Mouse (Mus musculus): ENCODE results near the gene Slc6a1. TPM values are rescaled to one million over a fixed set of nuclear protein-coding genes. Genes with fewer than 3 reads are reported as not detected.

Slc6a1 gene
- polyA plus RNA-seq, 1 experiment from 2014 or later, result 0.26 TPM

DNA sequence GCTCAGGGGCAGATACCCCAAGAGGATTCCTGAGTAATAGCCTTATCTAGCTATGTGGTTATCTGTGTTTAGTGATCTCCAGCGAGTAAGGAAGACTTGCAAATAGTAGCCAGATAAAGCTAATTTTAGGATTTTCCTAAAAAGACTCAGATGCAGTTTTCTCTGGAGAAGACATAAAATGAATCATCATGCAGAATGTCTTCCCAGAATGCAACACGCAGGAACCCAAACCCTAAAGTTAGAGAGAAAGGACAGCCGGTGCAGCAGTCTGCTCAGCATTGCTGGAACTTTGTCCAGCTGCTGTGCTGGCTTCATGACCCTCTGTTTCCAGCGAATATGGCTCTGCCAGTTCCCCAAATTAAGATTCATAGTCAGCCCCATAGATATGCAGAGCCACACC, 72.2 kb downstream of the Slc6a1 start:
- no peaks in the 10 kb centered on the region; the same call in none of the 2 replicates for H3K4me1 ChIP-seq (ENCODE audit: control insufficient read depth, insufficient read depth, low read length)
- no peak overlapping the region for H3K4me2 ChIP-seq
- no peak for ATAC-seq (replicated peaks; ENCODE audit: insufficient number of reproducible peaks, low FRiP score, low TSS enrichment)
- 48% methylated on average over 4 of the region's 4 CpGs for WGBS (ENCODE audit: insufficient replicate concordance)
- no peaks in the 10 kb centered on the region for H3K9me3 ChIP-seq (replicated peaks; ENCODE audit: control insufficient read depth, low read length)
- H3K27me3 ChIP-seq (ENCODE audit: control insufficient read depth, insufficient read depth, low read length), result no peaks in the 10 kb centered on the region
- H3K36me3 ChIP-seq (ENCODE audit: control insufficient read depth, insufficient read depth, low read length), result no peaks in the 10 kb centered on the region
- H3K27ac ChIP-seq (ENCODE audit: low read depth, low read length), result no peak overlapping the region
- H3K4me3 ChIP-seq (ENCODE audit: low read depth, low read length), result no peak overlapping the region
- no peak overlapping the region for H3K9ac ChIP-seq (ENCODE audit: low read depth, low read length)

DNA sequence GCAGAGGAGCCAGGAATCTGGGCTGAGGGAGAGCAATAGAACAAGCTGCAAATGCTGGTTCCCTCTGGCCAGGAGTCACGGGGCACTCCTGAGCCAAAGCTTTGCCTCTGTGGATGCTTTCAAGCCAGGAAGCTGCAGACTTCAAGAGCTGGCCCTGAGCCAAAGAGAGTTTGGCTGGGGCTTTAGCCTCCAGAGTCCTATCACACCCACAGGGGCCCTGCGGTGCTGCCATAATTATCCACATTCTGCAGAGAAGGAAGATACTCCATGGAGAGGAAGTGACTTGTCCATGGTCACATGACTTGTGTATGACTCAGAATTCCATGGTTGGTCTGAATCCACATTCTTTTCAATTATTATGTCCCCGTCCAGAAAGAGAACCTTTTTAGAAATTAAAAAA, 75.7 kb downstream of the Slc6a1 start:
- Histone ChIP-seq H3K27ac (ENCODE audit: low read depth, low read length) (no peak overlapping the region), H3K4me2 (no peak overlapping the region), H3K36me3 (ENCODE audit: control insufficient read depth, insufficient read depth, low read length) (no peaks in the 10 kb centered on the region), H3K9me3 (replicated peaks; ENCODE audit: control insufficient read depth, low read length) (no peaks in the 10 kb centered on the region), H3K4me3 (ENCODE audit: low read depth, low read length) (no peak overlapping the region), H3K4me1 (ENCODE audit: control insufficient read depth, insufficient read depth, low read length) (no peaks in the 10 kb centered on the region; the same call in none of the 2 replicates), H3K27me3 (ENCODE audit: control insufficient read depth, insufficient read depth, low read length) (no peaks in the 10 kb centered on the region), H3K9ac (ENCODE audit: low read depth, low read length) (no peak overlapping the region)
- ATAC-seq (replicated peaks; ENCODE audit: insufficient number of reproducible peaks, low FRiP score, low TSS enrichment), result no peak
- 49% methylated on average over 3 of the region's 3 CpGs for WGBS (ENCODE audit: insufficient replicate concordance)

DNA sequence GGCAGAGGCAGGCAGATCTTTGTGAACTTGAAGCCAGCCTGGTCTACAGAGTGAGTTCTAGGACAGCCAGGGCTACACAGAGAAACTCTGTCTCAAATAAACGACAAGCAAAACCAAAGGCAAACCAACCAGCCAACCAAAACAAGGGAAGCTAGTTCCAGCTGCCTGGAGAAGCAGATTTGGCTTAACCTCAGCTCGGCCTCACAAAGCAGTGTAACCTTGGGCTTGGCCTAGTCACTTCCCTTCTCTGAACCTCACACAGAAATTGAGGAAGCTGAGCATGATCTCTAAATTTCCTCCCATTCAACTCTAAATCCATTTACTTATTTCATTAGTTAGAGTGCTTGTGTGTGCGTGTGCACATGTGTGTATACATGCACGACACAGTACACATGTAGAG, 79.9 kb downstream of the Slc6a1 start:
- ATAC-seq (replicated peaks; ENCODE audit: insufficient number of reproducible peaks, low FRiP score, low TSS enrichment), result no peak
- 59% methylated on average over 4 of the region's 4 CpGs for WGBS (ENCODE audit: insufficient replicate concordance)
- Histone ChIP-seq H3K4me2 (no peak overlapping the region), H3K4me1 (ENCODE audit: control insufficient read depth, insufficient read depth, low read length) (no peaks in the 10 kb centered on the region; the same call in none of the 2 replicates), H3K4me3 (ENCODE audit: low read depth, low read length) (no peak overlapping the region), H3K36me3 (ENCODE audit: control insufficient read depth, insufficient read depth, low read length) (no peaks in the 10 kb centered on the region), H3K9me3 (replicated peaks; ENCODE audit: control insufficient read depth, low read length) (no peaks in the 10 kb centered on the region), H3K27me3 (ENCODE audit: control insufficient read depth, insufficient read depth, low read length) (no peaks in the 10 kb centered on the region), H3K9ac (ENCODE audit: low read depth, low read length) (no peak overlapping the region), H3K27ac (ENCODE audit: low read depth, low read length) (no peak overlapping the region)

DNA sequence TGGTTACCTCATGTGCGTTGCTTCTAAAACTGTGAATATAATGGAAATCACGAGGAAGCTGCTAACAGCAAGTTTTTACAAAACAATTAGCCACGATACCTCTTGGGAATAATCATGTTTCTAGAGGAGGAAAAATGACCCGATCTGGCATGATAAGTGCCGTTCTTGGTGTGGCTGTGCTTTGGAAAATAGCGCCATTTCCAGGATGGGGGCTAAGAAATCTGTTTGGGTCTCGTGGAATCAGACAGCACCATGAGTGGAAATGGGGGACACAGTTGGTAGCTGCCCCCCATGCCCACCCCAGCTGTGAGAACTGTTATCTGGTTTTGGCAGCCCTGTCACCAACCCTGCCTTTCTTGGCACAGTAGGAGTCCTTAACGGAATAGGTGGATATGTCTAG, 81.3 kb downstream of the Slc6a1 start:
- Histone ChIP-seq H3K9me3 (replicated peaks; ENCODE audit: control insufficient read depth, low read length) (no peaks in the 10 kb centered on the region), H3K36me3 (ENCODE audit: control insufficient read depth, insufficient read depth, low read length) (no peaks in the 10 kb centered on the region), H3K9ac (ENCODE audit: low read depth, low read length) (no peak overlapping the region), H3K4me2 (no peak overlapping the region), H3K4me1 (ENCODE audit: control insufficient read depth, insufficient read depth, low read length) (no peaks in the 10 kb centered on the region), H3K27me3 (ENCODE audit: control insufficient read depth, insufficient read depth, low read length) (no peaks in the 10 kb centered on the region), H3K27ac (ENCODE audit: low read depth, low read length) (no peak overlapping the region), H3K4me3 (ENCODE audit: low read depth, low read length) (no peak overlapping the region)
- 80% methylated on average over 8 of the region's 8 CpGs for WGBS (ENCODE audit: insufficient replicate concordance)
- no peak for ATAC-seq (replicated peaks; ENCODE audit: insufficient number of reproducible peaks, low FRiP score, low TSS enrichment)

DNA sequence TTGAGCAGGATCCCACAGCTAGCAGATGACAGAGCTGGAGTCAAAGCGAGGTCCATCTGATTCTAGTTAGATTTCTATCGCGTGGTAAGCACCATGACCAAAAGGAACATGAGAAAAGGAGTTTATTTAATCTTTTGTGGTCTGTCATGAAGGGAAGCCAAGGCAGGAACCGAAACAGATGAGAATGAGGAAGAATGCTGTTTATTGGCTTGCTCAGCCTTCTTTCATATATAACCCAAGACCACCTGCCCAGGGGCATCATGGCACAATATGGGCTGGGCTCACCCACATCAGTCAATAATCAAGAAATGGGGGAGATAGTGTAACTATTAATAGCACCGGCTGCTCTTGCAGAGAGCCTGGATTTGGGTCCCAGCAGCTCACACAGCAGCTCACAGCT, 82.3 kb downstream of the Slc6a1 start:
- Histone ChIP-seq H3K4me2 (no peak overlapping the region), H3K27me3 (ENCODE audit: control insufficient read depth, insufficient read depth, low read length) (no peaks in the 10 kb centered on the region), H3K4me3 (ENCODE audit: low read depth, low read length) (no peak overlapping the region), H3K9ac (ENCODE audit: low read depth, low read length) (no peak overlapping the region), H3K4me1 (ENCODE audit: control insufficient read depth, insufficient read depth, low read length) (no peaks in the 10 kb centered on the region), H3K36me3 (ENCODE audit: control insufficient read depth, insufficient read depth, low read length) (no peaks in the 10 kb centered on the region), H3K9me3 (replicated peaks; ENCODE audit: control insufficient read depth, low read length) (no peaks in the 10 kb centered on the region), H3K27ac (ENCODE audit: low read depth, low read length) (no peak overlapping the region)
- 77% methylated on average over 5 of the region's 5 CpGs for WGBS (ENCODE audit: insufficient replicate concordance)
- no peak for ATAC-seq (replicated peaks; ENCODE audit: insufficient number of reproducible peaks, low FRiP score, low TSS enrichment)

DNA sequence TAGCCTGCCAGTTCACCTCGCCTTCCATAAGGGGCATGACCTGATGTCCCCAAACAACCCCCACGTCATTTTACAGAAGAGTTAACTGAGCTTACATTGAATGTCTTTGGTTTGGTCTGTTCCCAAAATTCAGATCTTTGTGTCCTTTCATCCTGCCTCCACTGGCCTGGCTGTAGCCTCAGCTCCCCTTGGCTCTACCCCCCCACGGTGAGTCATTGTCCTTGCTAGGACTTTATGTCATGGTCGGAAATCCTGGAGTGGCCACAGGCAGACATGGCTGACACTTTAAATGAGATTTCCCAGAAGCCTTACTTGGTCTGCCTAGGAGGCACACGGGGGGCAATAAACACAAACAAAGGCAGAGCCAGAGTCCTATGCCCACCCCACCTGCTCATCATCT, 83.8 kb downstream of the Slc6a1 start:
- 54% methylated on average over 5 of the region's 5 CpGs for WGBS (ENCODE audit: insufficient replicate concordance)
- Histone ChIP-seq H3K27me3 (ENCODE audit: control insufficient read depth, insufficient read depth, low read length) (no peaks in the 10 kb centered on the region), H3K36me3 (ENCODE audit: control insufficient read depth, insufficient read depth, low read length) (no peaks in the 10 kb centered on the region), H3K4me3 (ENCODE audit: low read depth, low read length) (no peak overlapping the region), H3K9ac (ENCODE audit: low read depth, low read length) (no peak overlapping the region), H3K27ac (ENCODE audit: low read depth, low read length) (no peak overlapping the region), H3K4me1 (ENCODE audit: control insufficient read depth, insufficient read depth, low read length) (no peaks in the 10 kb centered on the region), H3K4me2 (no peak overlapping the region), H3K9me3 (replicated peaks; ENCODE audit: control insufficient read depth, low read length) (no peaks in the 10 kb centered on the region)
- ATAC-seq (replicated peaks; ENCODE audit: insufficient number of reproducible peaks, low FRiP score, low TSS enrichment), result no peak

Other genes starting within 250 kb of the Slc6a1 start
- gene Atp2b2, start 240.0 kb upstream of the Slc6a1 start, polyA plus RNA-seq (2014; fragmentation: Nextera tagmentation; extraction: Ambion mirVana), result 0.38 and 0.40 TPM in 2 replicates
- gene Slc6a11, start 151.4 kb upstream of the Slc6a1 start, polyA plus RNA-seq (2014; fragmentation: Nextera tagmentation; extraction: Ambion mirVana), result not detected in 2 replicates
- gene Hrh1, start 115.3 kb downstream of the Slc6a1 start, polyA plus RNA-seq (2014; fragmentation: Nextera tagmentation; extraction: Ambion mirVana), result not detected in 2 replicates